Mouse (Mus musculus) lung, postnatal 0 days (tissue): ENCODE data around the gene Aldh1a2.

Experiments
- CTCF ChIP-seq: IDR thresholded peaks from 2 replicates; pipeline ENCODE4 v1.5.1; 2016; ENCODE audit warnings: antibody characterized with exemption, mild to moderate bottlenecking
- EP300 ChIP-seq: IDR thresholded peaks from 2 replicates; pipeline ENCODE4 v1.6.1; 2016; ENCODE audit warnings: antibody characterized with exemption, mild to moderate bottlenecking, control low read depth

DNA sequence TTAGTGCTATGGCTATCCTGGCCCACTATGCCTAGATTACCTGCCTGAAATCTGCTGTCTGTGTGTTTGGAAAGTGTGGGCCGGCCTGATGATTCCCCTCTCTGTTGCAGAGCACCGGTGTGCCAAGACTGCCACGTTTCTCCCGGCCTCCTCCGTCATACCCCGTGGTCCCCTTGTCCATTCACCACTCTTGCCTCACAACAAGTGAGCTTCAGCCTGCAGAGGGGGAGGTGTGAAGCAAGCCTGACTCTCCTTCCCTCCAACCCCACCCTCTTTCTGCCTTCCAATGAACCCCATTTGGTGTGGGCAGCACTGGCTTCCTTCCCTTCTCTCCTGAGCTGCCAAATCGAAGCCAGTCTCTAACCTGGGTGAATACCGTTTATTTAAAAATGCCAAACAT lies 79.9 kb downstream of the Aldh1a2 start:
- TF ChIP-seq CTCF: no peak
- TF ChIP-seq EP300: no peak
